Mouse (Mus musculus): Measurements from ENCODE around the gene Dhrs7b.

DNA sequence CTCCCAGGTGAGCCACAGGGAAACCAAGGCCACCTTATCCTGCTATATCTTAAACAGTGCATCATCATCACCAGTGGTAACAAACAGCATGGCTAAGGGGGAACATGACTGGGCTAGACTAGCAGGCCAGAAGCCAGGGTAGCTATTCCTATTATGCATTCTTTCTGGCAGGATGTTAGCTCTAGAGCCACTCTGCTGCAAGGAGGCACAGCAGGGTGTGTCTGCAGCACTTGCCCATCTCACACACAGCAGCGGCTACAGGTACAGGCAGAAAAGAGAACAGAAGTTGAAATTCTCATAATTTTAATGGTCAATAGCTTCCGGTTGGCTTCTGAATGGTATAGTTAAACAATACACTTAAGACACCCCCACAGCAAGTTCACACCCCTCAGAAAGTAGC lies 33.7 kb downstream of the Dhrs7b start:
- TF ChIP-seq CTCF (IDR thresholded peaks at IDR 0.05; ENCODE audit: control insufficient read depth, insufficient read depth, insufficient replicate concordance, low read depth, low read length), result no peak
- TF ChIP-seq POLR2A (IDR thresholded peaks at IDR 0.05; ENCODE audit: control insufficient read depth, low read depth, low read length), result no peak
